Mouse (Mus musculus) CD4-positive, CD25-positive, alpha-beta regulatory T cell, adult 4 months (primary cell): ENCODE data around the gene Pcx. TPM values are rescaled to one million over a fixed set of nuclear protein-coding genes. Genes with fewer than 3 reads are reported as not detected.
"Not testable (repeated sequence)": the region's sequence is repeated elsewhere in the genome, so short reads cannot be mapped to it uniquely, and the experiment has no call there.

ENCODE experiments used
- ATAC-seq: one replicate; pipeline ENCODE4 v1.8.0; 2017
- polyA plus RNA-seq, 2 experiments: library from polyadenylated mRNA; unstranded; fragments of 100-300 nt; shearing (Covaris generic); gene quantifications; one replicate each; pipeline ENCODE4 v1.2.1; 2017

Gene Pcx
- polyA plus RNA-seq, 2 experiments from 2014 or later, result 0.73 to 3.6 TPM

- no peak for ATAC-seq
Observed at GRCm38 (mm10) chr19:4555086-4555485, 44.8 kb downstream of the Pcx start.

- ATAC-seq, result no peak
Observed at GRCm38 (mm10) chr19:4556787-4557186, 46.5 kb downstream of the Pcx start.

GRCm38 (mm10) chr19:4557796-4558569 is 47.7 kb downstream of the Pcx start:
- ATAC-seq, result no peak

- no peak for ATAC-seq
Observed at GRCm38 (mm10) chr19:4558570-4558955, 48.3 kb downstream of the Pcx start.

GRCm38 (mm10) chr19:4559011-4559410 is 48.7 kb downstream of the Pcx start:
- no peak for ATAC-seq

GRCm38 (mm10) chr19:4559588-4559987 is 49.3 kb downstream of the Pcx start:
- no peak for ATAC-seq

GRCm38 (mm10) chr19:4560205-4560604 is 49.9 kb downstream of the Pcx start:
- ATAC-seq, result no peak

- ATAC-seq, result no peak
Observed at GRCm38 (mm10) chr19:4565678-4566077, 55.4 kb downstream of the Pcx start.

- ATAC-seq, result no peak
Observed at GRCm38 (mm10) chr19:4566880-4567279, 56.6 kb downstream of the Pcx start.

GRCm38 (mm10) chr19:4567665-4568064 is 57.4 kb downstream of the Pcx start:
- ATAC-seq, result no peak

- ATAC-seq, result no peak
Observed at GRCm38 (mm10) chr19:4568832-4569231, 58.6 kb downstream of the Pcx start.

GRCm38 (mm10) chr19:4569356-4570236 is 59.3 kb downstream of the Pcx start:
- no peak for ATAC-seq

- no peak for ATAC-seq
Observed at GRCm38 (mm10) chr19:4570237-4570613, 60.0 kb downstream of the Pcx start.

GRCm38 (mm10) chr19:4570815-4571214 is 60.5 kb downstream of the Pcx start:
- no peak for ATAC-seq

GRCm38 (mm10) chr19:4571658-4572057 is 61.4 kb downstream of the Pcx start:
- ATAC-seq, result no peak

GRCm38 (mm10) chr19:4572061-4572460 is 61.8 kb downstream of the Pcx start:
- no peak for ATAC-seq

- ATAC-seq, result no peak
Observed at GRCm38 (mm10) chr19:4572467-4572866, 62.2 kb downstream of the Pcx start.

GRCm38 (mm10) chr19:4573241-4573640 is 63.0 kb downstream of the Pcx start:
- ATAC-seq, result no peak

GRCm38 (mm10) chr19:4578799-4579198 is 68.5 kb downstream of the Pcx start:
- no peak for ATAC-seq

- no peak for ATAC-seq
Observed at GRCm38 (mm10) chr19:4579296-4579695, 69.0 kb downstream of the Pcx start.

- ATAC-seq, result no peak
Observed at GRCm38 (mm10) chr19:4583856-4584255, 73.6 kb downstream of the Pcx start.

- ATAC-seq, result not testable (repeated sequence)
Observed at GRCm38 (mm10) chr19:4586783-4587182, 76.5 kb downstream of the Pcx start.

GRCm38 (mm10) chr19:4587426-4587825 is 77.2 kb downstream of the Pcx start:
- ATAC-seq, result no peak

GRCm38 (mm10) chr19:4588430-4588829 is 78.2 kb downstream of the Pcx start:
- no peak for ATAC-seq
